Comparison of ENCODE assay signal across 23 mouse cellular contexts in the genomic region with DNA sequence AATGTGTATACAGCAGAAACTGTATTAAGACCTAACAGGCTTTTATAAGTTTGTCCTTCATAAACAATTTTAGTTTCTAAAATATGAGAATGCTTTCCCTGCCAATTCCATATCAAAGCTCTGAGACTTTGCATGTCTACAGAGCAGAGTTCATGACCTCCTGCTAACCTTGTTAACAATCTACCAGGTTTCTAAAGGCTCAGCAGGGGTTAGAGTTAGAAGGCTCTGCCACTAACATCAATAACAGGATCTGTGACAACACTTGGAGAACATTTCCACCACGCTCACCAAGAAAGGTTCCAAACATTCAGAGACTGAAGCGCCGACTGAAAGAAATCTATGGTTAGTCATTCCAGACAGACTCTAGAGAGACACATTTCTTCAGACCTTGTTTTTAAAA. TPM values are rescaled to one million over a fixed set of nuclear protein-coding genes. Genes with fewer than 3 reads are reported as not detected.
DNase-seq lines count a peak whose midpoint lies in the region; ATAC-seq and TF ChIP-seq lines count a peak whose summit lies in the region.
"Had no signal": no experiment of that assay in that cellular context is flagged by ENCODE, and none has a peak within 500 bp of the region (broad histone marks: within the 10 kb centered on the region; RNA-seq: fewer than 3 reads in every experiment).

No protein-coding gene starts in this region.

- DNase-seq in intestine, embryonic 14.5 days (ENCODE audit: low spot score) = peak; percentile 39
- DNase-seq in NIH3T3 (ENCODE audit: low read depth) = peak; percentile 29
- no peak for DNase-seq in urinary bladder, postnatal 4 days (ENCODE audit: low spot score in 2 of 2)
- no peak for DNase-seq in lung, adult 2 months
- DNase-seq: adrenal gland, postnatal 10 days; cerebellum, adult 11-12 months; cerebellum, adult 9-10 months; cerebellum, postnatal 25 days; gastrocnemius, postnatal 10 days; heart, adult 18-20 months; heart, postnatal 10 days had no signal

- no peak for ATAC-seq in intestine, embryonic 14.5 days (replicated peaks; ENCODE audit: low FRiP score, low TSS enrichment, low read depth)
- no peak for ATAC-seq in intestine, embryonic 16.5 days
- ATAC-seq: forebrain, embryonic 16.5 days; hindbrain, postnatal 0 days; intestine, embryonic 15.5 days had no signal

- no peak overlapping the region for H3K27ac ChIP-seq in intestine, embryonic 14.5 days (ENCODE audit: low read depth)
- no peak overlapping the region for H3K27ac ChIP-seq in intestine, embryonic 16.5 days (ENCODE audit: low read length)
- 0 out of 2 replicates have a peak overlapping the region, but pooled peaks have one; percentile 15 for H3K27ac ChIP-seq in ES-Bruce4 (ENCODE audit: insufficient read depth, low read length)
- H3K27ac ChIP-seq: embryonic facial prominence, embryonic 12.5 days; heart, embryonic 10.5 days; hindbrain, embryonic 13.5 days; hindbrain, postnatal 0 days; intestine, embryonic 15.5 days had no signal

- no peaks in the 10 kb centered on the region for H3K36me3 ChIP-seq in intestine, embryonic 14.5 days (ENCODE audit: control insufficient read depth, insufficient read depth, low read length)
- H3K36me3 ChIP-seq in intestine, embryonic 16.5 days (ENCODE audit: control insufficient read depth, insufficient read depth, low read length) = no peaks in the 10 kb centered on the region
- peaks cover 7% of the 10 kb centered on the region for H3K36me3 ChIP-seq in ES-Bruce4 (ENCODE audit: control insufficient read depth, insufficient read depth, low read length, poor library complexity, severe bottlenecking)
- H3K36me3 ChIP-seq: embryonic facial prominence, embryonic 12.5 days; heart, embryonic 10.5 days; hindbrain, embryonic 13.5 days; intestine, embryonic 15.5 days had no signal

- 28% methylated on average over 3 of the region's 3 CpGs for WGBS in intestine, embryonic 14.5 days
- WGBS in intestine, embryonic 16.5 days = 40% methylated on average over 3 of the region's 3 CpGs
- 57% methylated on average over 3 of the region's 3 CpGs for WGBS in lung, adult 2 months

- H3K9ac ChIP-seq in intestine, embryonic 14.5 days (ENCODE audit: low read length) = no peak overlapping the region
- no peak overlapping the region for H3K9ac ChIP-seq in intestine, embryonic 16.5 days (ENCODE audit: low read depth, low read length)
- no peak overlapping the region for H3K9ac ChIP-seq in ES-Bruce4 (ENCODE audit: low read depth, poor library complexity, severe bottlenecking)
- H3K9ac ChIP-seq: embryonic facial prominence, embryonic 12.5 days; hindbrain, embryonic 13.5 days; intestine, embryonic 15.5 days had no signal

- no peak for TF ChIP-seq POLR2A in ES-Bruce4 (IDR thresholded peaks at IDR 0.05; ENCODE audit: insufficient read depth, low read length)
- no peak for TF ChIP-seq POLR2A in lung, adult 2 months (IDR thresholded peaks at IDR 0.05; ENCODE audit: borderline replicate concordance, extremely low read depth, low read depth, low read length)

- no peaks in the 10 kb centered on the region for H3K9me3 ChIP-seq in intestine, embryonic 14.5 days (ENCODE audit: control insufficient read depth, low read length)
- H3K9me3 ChIP-seq in intestine, embryonic 16.5 days (ENCODE audit: control insufficient read depth, low read length) = no peaks in the 10 kb centered on the region
- H3K9me3 ChIP-seq in ES-Bruce4 (replicated peaks; ENCODE audit: control insufficient read depth, insufficient read depth, low read length, poor library complexity, severe bottlenecking) = peaks cover 2% of the 10 kb centered on the region; the same call in 1 of the 2 replicates
- H3K9me3 ChIP-seq: embryonic facial prominence, embryonic 12.5 days; heart, embryonic 10.5 days; hindbrain, embryonic 13.5 days; intestine, embryonic 15.5 days had no signal

- H3K4me1 ChIP-seq in intestine, embryonic 14.5 days (replicated peaks; ENCODE audit: control insufficient read depth, insufficient read depth, low read length) = no peaks in the 10 kb centered on the region; the same call in 1 of the 2 replicates
- peaks cover 3% of the 10 kb centered on the region; the same call in 1 of the 2 replicates for H3K4me1 ChIP-seq in intestine, embryonic 16.5 days (ENCODE audit: control insufficient read depth, insufficient read depth, low read length)
- H3K4me1 ChIP-seq in ES-Bruce4 (ENCODE audit: control insufficient read depth, insufficient read depth, low read length) = peaks cover 2% of the 10 kb centered on the region
- H3K4me1 ChIP-seq in lung, adult 2 months (ENCODE audit: control insufficient read depth, insufficient read depth, low read length) = no peaks in the 10 kb centered on the region
- H3K4me1 ChIP-seq: heart, embryonic 10.5 days had no signal

- no peak for TF ChIP-seq CTCF in ES-Bruce4 (IDR thresholded peaks at IDR 0.05; ENCODE audit: low read depth, low read length)
- no peak for TF ChIP-seq CTCF in lung, adult 2 months (IDR thresholded peaks at IDR 0.05; ENCODE audit: insufficient read depth, low read length)

- H3K4me3 ChIP-seq in intestine, embryonic 14.5 days (ENCODE audit: low read depth, low read length) = no peak overlapping the region
- H3K4me3 ChIP-seq in intestine, embryonic 16.5 days (ENCODE audit: low read length) = no peak overlapping the region
- H3K4me3 ChIP-seq in ES-Bruce4 (ENCODE audit: low read depth, low read length) = no peak overlapping the region
- no peak overlapping the region for H3K4me3 ChIP-seq in lung, adult 2 months (replicated peaks; ENCODE audit: extremely low read depth, low read depth, low read length)
- H3K4me3 ChIP-seq: embryonic facial prominence, embryonic 12.5 days; heart, embryonic 10.5 days; intestine, embryonic 15.5 days had no signal

- no peaks in the 10 kb centered on the region for H3K27me3 ChIP-seq in intestine, embryonic 14.5 days (replicated peaks; ENCODE audit: control insufficient read depth, insufficient read depth, low read length)
- no peaks in the 10 kb centered on the region for H3K27me3 ChIP-seq in intestine, embryonic 16.5 days (replicated peaks; ENCODE audit: control insufficient read depth, insufficient read depth, low read length)
- H3K27me3 ChIP-seq in ES-Bruce4 (ENCODE audit: control insufficient read depth, insufficient read depth, low read length, poor library complexity, severe bottlenecking) = no peaks in the 10 kb centered on the region
- H3K27me3 ChIP-seq: CH12.LX; hindbrain, embryonic 13.5 days; intestine, embryonic 15.5 days had no signal

- no peak for TF ChIP-seq EP300 in ES-Bruce4 (IDR thresholded peaks at IDR 0.05; ENCODE audit: insufficient read depth, low read depth, low read length)

- H3K4me2 ChIP-seq in intestine, embryonic 14.5 days (ENCODE audit: low read length) = no peak overlapping the region
- no peak overlapping the region for H3K4me2 ChIP-seq in intestine, embryonic 16.5 days (ENCODE audit: low read depth, low read length)
- H3K4me2 ChIP-seq: embryonic facial prominence, embryonic 12.5 days had no signal

RNA-seq across cellular contexts. Expression of gene Hoxa1, which starts 51.9 kb away (rescaled TPM):
- 1.2 and 1.4 TPM in 2 replicates for polyA plus RNA-seq in intestine, embryonic 14.5 days (2014; fragmentation: Nextera tagmentation; extraction: Ambion mirVana)
- polyA plus RNA-seq in intestine, embryonic 16.5 days (2015; fragmentation: Nextera tagmentation; extraction: Ambion mirVana) = 0.72 and 0.88 TPM in 2 replicates
- polyA plus RNA-seq in ES-Bruce4 (2011; ENCODE audit: insufficient read depth, insufficient read length, low read depth, missing spikeins) = 2.7 and 2.9 TPM in 2 replicates
- polyA plus RNA-seq in lung, adult 2 months (2012; rRNA removed) = 1.4 and 1.9 TPM in 2 replicates
- polyA plus RNA-seq: cortical plate, adult 2 months; forebrain, embryonic 11.5 days; forebrain, embryonic 16.5 days had no signal

RNA-seq across cellular contexts. Expression of gene Hoxa2, which starts 58.5 kb away (rescaled TPM):
- polyA plus RNA-seq in intestine, embryonic 14.5 days (2014; fragmentation: Nextera tagmentation; extraction: Ambion mirVana) = 10.1 and 10.8 TPM in 2 replicates
- 5.0 and 5.1 TPM in 2 replicates for polyA plus RNA-seq in intestine, embryonic 16.5 days (2015; fragmentation: Nextera tagmentation; extraction: Ambion mirVana)
- polyA plus RNA-seq in ES-Bruce4 (2011; ENCODE audit: insufficient read depth, insufficient read length, low read depth, missing spikeins) = not detected in 2 replicates
- 4.2 and 4.7 TPM in 2 replicates for polyA plus RNA-seq in lung, adult 2 months (2012; rRNA removed)
- polyA plus RNA-seq: cortical plate, adult 2 months; forebrain, embryonic 11.5 days; forebrain, embryonic 16.5 days; frontal cortex, adult 2 months had no signal

Comparison
In these comparisons a context has a peak if more than half of its experiments do, and no peak if none do; other contexts are left out.
1. DNase-seq: peak in intestine, embryonic 14.5 days (single experiment) and NIH3T3 (single experiment); none in urinary bladder, postnatal 4 days (0 of 2) and lung, adult 2 months (single experiment).